Mouse (Mus musculus): ENCODE data around the gene Lin54.

GRCm38 (mm10) chr5:100396753-100397152 lies 103.7 kb downstream of the Lin54 start:
- TF ChIP-seq CTCF (IDR thresholded peaks at IDR 0.05; ENCODE audit: low read depth, low read length) (no peak), POLR2A (IDR thresholded peaks at IDR 0.05; ENCODE audit: insufficient read depth, low read length) (no peak)

All from ES-Bruce4 (cell line).